Mouse (Mus musculus) thymus, adult 2 months (tissue): ENCODE measurements at regions not wholly inside any gene's neighbourhood (a gene's known extent, or its start where the extent isn't known, plus 50 kb on each side); places are given as distances from the start of the nearest gene placed in this dataset.

Experiments used
- DNase-seq: peaks from one replicate; pipeline ENCODE4 v3.0.0; 2021
- H3K27ac ChIP-seq: fragments of 200-500 bp; 2 replicates; pipeline ENCODE4 v1.5.1; 2012; ENCODE audit warnings: low read length, control low read depth; ENCODE audit not compliant: control insufficient read depth, insufficient read depth
- H3K27me3 ChIP-seq: fragments of 200-500 bp; 2 replicates; pipeline ENCODE4 v1.6.1; 2012; ENCODE audit warnings: mild to moderate bottlenecking, low read length, moderate library complexity, mixed read lengths; ENCODE audit not compliant: control insufficient read depth, insufficient read depth
- H3K36me3 ChIP-seq: fragments of 200-500 bp; 2 replicates; pipeline ENCODE4 v1.6.1; 2012; ENCODE audit warnings: mild to moderate bottlenecking, low read length, moderate library complexity; ENCODE audit not compliant: control insufficient read depth, insufficient read depth
- H3K4me1 ChIP-seq: fragments of 200-500 bp; replicated peaks from 2 replicates; pipeline ENCODE4 v1.6.1; 2012; ENCODE audit warnings: low read length; ENCODE audit not compliant: control insufficient read depth, insufficient read depth
- H3K4me3 ChIP-seq: fragments of 200-500 bp; 2 replicates; pipeline ENCODE4 v1.5.1; 2012; ENCODE audit warnings: mild to moderate bottlenecking, low read length, control low read depth, moderate library complexity; ENCODE audit not compliant: control insufficient read depth, insufficient read depth
- CTCF ChIP-seq: fragments of 200-500 bp; IDR thresholded peaks from 2 replicates; pipeline ENCODE4 v1.5.1; 2012; ENCODE audit warnings: mild to moderate bottlenecking, control low read depth, low read length, moderate library complexity, borderline replicate concordance; ENCODE audit not compliant: control insufficient read depth, poor library complexity, insufficient read depth; ENCODE audit errors: extremely low read depth
- POLR2A ChIP-seq: fragments of 200-500 bp; IDR thresholded peaks from 2 replicates; pipeline ENCODE4 v1.6.1; 2012; ENCODE audit warnings: mild to moderate bottlenecking, low read length, control low read depth, moderate library complexity; ENCODE audit not compliant: control insufficient read depth, poor library complexity, insufficient read depth; ENCODE audit errors: extremely low read depth
- WGBS: fragments of 180-500 bp; shearing (Covaris S2); methylation state at CpG from one replicate; pipeline ENCODE4 v1.1.7; 2018; 5-methylcytosine and 5-hydroxymethylcytosine counted together

DNA sequence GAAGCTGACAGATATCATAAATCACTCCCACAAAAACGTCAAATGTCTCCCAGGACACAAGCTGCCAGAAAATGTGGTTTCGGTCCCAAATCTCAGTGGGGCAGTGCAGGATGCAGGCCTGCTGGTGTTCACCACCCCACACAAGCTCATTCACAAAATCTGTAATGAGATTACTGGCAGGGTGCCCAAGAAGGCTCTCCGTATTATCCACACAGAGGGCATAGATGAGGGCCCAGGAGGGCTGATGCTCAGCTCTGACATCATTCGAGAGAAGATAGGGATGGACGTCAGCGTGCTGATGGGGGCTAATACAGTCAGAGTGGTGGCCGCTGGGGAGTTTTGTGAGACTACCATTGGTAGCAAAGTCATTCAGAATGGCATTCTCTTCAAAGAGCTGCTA is 375.9 kb upstream of the 4933412E24Rik start:
- Histone ChIP-seq H3K27me3 (no peaks in the 10 kb centered on the region), H3K27ac (no peak overlapping the region), H3K36me3 (no peaks in the 10 kb centered on the region), H3K4me3 (no peak overlapping the region), H3K4me1 (no peaks in the 10 kb centered on the region)
- no peak for TF ChIP-seq CTCF
- TF ChIP-seq POLR2A: no peak
- WGBS: 81% methylated on average over 7 of the region's 7 CpGs
- no peak for DNase-seq

GRCm38 (mm10) chr15:60390336-60390735 is 373.9 kb upstream of the 4933412E24Rik start:
- TF ChIP-seq CTCF: no peak
- Histone ChIP-seq H3K4me3 (no peak overlapping the region), H3K4me1 (no peaks in the 10 kb centered on the region), H3K27ac (no peak overlapping the region), H3K27me3 (no peaks in the 10 kb centered on the region), H3K36me3 (no peaks in the 10 kb centered on the region)
- WGBS: 100% methylated on average over 1 of the region's 1 CpGs
- DNase-seq: no peak

DNA sequence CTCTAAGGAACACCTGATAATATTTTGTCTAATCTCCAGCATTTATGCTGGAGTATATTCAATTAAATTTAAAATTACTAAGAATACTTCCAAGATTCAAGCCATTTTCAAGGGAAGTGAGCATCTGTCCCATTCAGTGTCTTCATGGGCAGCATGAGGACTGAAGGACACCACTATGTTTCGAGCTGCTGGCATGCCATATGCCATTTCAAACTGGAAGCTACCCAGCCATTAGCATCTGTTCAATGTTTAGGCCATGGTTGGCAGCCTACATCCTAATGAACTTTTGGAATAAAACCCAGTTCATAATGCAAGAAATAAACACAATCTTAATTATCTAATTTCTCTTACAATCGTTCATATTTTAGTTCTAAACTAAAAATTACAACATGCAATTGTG is 371.5 kb upstream of the 4933412E24Rik start:
- 79% methylated on average over 2 of the region's 2 CpGs for WGBS

More for the DNA sequence above, 371.5 kb upstream of the 4933412E24Rik start:
- no peak for DNase-seq
- no peaks in the 10 kb centered on the region for H3K4me1 ChIP-seq
- no peak overlapping the region for H3K4me3 ChIP-seq
- no peak for TF ChIP-seq POLR2A
- no peak for TF ChIP-seq CTCF
- H3K36me3 ChIP-seq: no peaks in the 10 kb centered on the region
- no peaks in the 10 kb centered on the region for H3K27me3 ChIP-seq
- no peak overlapping the region for H3K27ac ChIP-seq
